Mouse (Mus musculus): ENCODE measurements around the gene Dgka. TPM values are rescaled to one million over a fixed set of nuclear protein-coding genes. Genes with fewer than 3 reads are reported as not detected.

Gene Dgka
- polyA plus RNA-seq, 1 experiment from 2014 or later, result 5.0 TPM

DNA sequence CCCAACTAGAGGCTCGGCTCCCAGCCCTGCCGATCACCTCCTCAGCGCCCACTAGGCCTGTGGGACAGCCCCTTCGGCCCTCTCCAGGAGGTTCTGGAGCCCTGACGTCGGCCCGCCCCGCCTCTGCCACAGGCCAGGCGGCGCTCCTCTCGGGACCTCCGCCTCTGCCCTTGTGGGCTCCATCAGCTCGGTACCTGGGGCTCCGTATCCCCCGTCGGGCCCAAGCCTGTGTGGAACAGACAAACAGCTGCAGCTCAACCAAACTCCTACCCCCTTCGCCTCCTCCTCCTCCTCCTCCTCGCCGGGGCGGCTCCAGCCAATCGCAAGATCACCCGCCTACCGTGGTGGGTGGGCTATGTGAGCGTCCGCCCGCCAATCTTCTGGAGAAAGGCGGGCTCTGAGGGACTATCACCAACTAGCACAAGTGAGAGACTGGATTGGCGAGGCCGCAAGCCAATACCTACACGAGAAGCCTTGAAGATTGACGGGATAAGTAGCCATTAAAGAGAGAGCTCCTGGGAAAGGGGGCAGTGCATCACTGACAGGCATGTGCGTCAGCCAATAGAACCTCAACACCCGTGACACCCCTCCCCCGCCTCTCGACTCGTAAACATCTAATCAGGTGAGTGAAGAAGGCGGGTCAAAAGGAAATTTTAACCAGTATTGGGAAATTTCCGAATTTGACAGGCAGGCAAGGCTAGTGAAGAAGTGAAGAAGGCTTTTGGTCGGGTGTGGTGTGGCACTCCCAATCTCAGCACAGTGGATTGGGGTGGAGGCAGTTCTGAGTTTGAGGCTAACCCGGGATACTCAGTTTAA is 48.5 kb downstream of the Dgka start, which contains the start of gene Rab5b:
Gene Rab5b, minus strand, starts transcription at position 273 of the 816 bp plus-strand sequence.
- Histone ChIP-seq H3K36me3 (0 out of 2 replicates have a peak, but pooled peaks cover 2% of the 10 kb centered on the region), H3K9ac (replicated peaks) (peak within 1 kb of the TSS; percentile 96), H3K9me3 (no peaks in the 10 kb centered on the region), H3K4me3 (replicated peaks) (peak within 1 kb of the TSS; percentile 93), H3K4me1 (replicated peaks) (peaks cover 16% of the 10 kb centered on the region), H3K27ac (peak within 1 kb of the TSS; percentile 98), H3K4me2 (replicated peaks) (peak within 1 kb of the TSS; percentile 78), H3K27me3 (no peaks in the 10 kb centered on the region)
- peak; percentile 99 for ATAC-seq
- 1% methylated on average over 40 of the region's 40 CpGs for WGBS

DNA sequence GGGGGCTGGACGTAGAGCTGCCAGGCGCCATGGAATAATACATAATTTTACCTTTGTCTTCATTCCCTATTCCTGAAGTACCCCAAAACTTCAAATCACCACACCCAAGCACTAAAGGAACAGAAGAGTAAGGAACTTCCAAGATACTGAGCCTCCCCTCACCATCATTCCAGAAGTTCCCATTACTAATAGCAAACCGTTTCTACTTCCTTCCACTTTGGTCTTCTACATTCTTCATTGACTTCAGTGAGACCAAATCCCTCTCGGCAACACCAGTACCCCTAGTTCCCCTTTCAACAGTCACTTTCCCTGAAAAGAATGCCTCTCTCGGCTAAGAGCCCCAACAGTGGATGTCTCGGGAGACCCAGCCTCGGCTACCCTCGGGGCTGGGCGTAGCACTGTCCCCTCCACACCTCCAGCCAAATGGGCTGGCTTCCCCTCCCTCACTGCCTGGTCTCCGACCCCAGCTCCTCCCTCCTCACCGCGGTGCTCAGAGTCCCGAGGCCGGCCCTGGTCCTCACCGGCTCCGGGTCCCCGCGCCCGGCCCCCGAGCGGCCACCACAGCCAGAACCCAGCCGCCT is 49.2 kb downstream of the Dgka start:
- H3K27me3 ChIP-seq, result no peaks in the 10 kb centered on the region
- H3K4me3 ChIP-seq (replicated peaks), result peak overlapping the region; percentile 93
- H3K36me3 ChIP-seq, result no peaks in the 10 kb centered on the region
- no peaks in the 10 kb centered on the region for H3K9me3 ChIP-seq
- H3K4me2 ChIP-seq (replicated peaks), result peak overlapping the region; percentile 78
- peaks cover 16% of the 10 kb centered on the region for H3K4me1 ChIP-seq (replicated peaks)
- 2% methylated on average over 22 of the region's 22 CpGs for WGBS
- H3K9ac ChIP-seq (replicated peaks), result peak overlapping the region; percentile 96
- peak overlapping the region; percentile 98 for H3K27ac ChIP-seq
- ATAC-seq, result no peak

DNA sequence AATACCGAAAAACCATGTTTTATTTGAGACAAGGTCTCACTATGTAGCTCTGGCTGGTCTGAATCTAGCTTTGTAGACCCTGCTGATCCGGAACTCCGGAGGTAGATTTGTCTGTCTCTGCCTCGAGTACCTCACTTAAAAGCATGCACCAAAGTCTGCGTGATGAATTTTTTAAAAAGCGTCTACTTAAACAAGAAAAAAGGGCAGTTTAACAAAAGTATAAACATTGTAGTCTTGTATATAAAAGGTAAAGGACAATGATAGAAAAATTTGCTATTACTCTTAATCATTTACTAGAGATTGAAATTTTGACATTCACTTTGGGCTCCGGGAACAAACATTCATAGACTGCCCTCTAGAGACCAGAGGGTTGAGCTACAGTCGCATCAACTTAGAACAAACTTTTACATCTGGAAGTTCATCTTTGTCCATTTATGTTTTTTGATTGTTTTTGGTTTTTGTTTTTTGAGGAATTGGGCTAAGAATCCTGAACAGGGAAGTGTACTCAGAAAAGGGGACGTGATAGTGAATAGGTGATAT is 70.1 kb downstream of the Dgka start:
- Histone ChIP-seq H3K9ac (replicated peaks) (peak overlapping the region; percentile 75), H3K27ac (peak overlapping the region; percentile 30; the same call in 1 of the 2 replicates), H3K9me3 (no peaks in the 10 kb centered on the region), H3K4me1 (replicated peaks) (peaks cover 14% of the 10 kb centered on the region), H3K27me3 (no peaks in the 10 kb centered on the region; the same call in 1 of the 2 replicates), H3K4me2 (replicated peaks) (peak overlapping the region; percentile 84), H3K4me3 (replicated peaks) (peak overlapping the region; percentile 63), H3K36me3 (peaks cover 22% of the 10 kb centered on the region)
- 2% methylated on average over 9 of the region's 9 CpGs for WGBS
- ATAC-seq, result no peak

DNA sequence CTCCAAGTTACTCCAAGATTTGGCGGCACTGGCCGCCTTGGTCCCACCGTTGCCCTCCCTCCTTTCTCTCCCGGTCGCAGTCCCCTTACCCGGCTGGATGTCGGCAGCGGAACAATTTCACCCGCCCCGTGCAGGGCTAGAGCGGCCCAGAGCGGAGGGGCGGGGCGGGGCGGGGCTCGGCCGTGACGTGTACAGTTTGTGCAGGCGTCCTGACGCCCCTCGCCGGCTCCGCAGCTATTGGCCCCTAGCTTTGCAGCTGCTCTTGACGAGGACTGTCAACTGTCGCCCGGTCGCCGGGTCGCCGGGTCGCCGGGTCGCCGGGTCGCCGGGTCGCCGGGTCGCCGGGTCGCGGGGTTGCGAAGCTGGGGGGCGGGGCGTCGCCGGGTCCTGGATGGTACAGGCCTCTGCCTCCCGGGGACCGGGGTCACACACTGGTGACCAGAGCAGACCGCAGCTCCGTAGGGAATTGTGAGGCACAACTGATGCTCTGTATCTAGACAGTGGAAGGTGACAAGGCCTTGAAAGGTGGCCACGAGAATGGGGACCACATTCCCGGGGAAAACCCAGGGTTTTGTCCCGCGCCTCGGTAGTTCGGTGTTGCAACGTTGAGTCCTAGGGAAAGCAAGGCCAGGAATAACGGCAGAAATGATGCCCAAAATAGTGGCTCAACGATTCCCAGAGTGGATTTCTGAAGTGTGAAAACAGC is 70.7 kb downstream of the Dgka start, which contains the start of gene Suox:
Gene Suox, minus strand, starts transcription at position 311 of the 706 bp plus-strand sequence.
- ATAC-seq, result peak; percentile 96
- under 1% methylated on average over 60 of the region's 60 CpGs for WGBS
- H3K36me3 ChIP-seq, result peaks cover 16% of the 10 kb centered on the region; the same call in 1 of the 2 replicates

DNA sequence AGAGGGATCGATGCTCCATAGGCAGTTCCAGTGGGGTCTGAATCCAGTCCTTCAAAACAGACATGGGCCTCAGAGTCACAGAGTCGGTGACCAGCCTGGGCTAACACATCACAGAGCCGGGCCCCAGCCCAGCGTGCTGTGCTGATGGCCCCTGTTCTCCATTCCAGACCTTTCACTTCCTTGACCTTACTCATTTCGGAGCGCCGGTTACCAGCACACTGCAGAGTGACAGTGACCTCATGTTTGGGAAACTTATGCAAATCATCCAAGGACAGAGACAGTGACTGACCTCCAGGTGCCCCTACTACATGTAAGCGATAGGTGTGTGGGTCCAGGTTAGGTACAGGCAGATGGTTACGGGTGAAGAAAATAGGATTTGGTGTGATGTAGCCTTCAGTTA is 73.5 kb downstream of the Dgka start:
- no peak overlapping the region for H3K4me3 ChIP-seq (replicated peaks)
- no peak for ATAC-seq
- H3K27ac ChIP-seq, result no peak overlapping the region
- WGBS, result 93% methylated on average over 9 of the region's 9 CpGs
- no peak overlapping the region for H3K4me2 ChIP-seq (replicated peaks)
- no peak overlapping the region for H3K9ac ChIP-seq (replicated peaks)
- H3K27me3 ChIP-seq, result no peaks in the 10 kb centered on the region; the same call in 1 of the 2 replicates
- H3K4me1 ChIP-seq (replicated peaks), result peaks cover 26% of the 10 kb centered on the region
- H3K9me3 ChIP-seq, result no peaks in the 10 kb centered on the region
- peaks cover 13% of the 10 kb centered on the region; the same call in 1 of the 2 replicates for H3K36me3 ChIP-seq

More for the DNA sequence above, 70.7 kb downstream of the Dgka start, which contains the start of gene Suox:
- Histone ChIP-seq H3K4me1 (replicated peaks) (peaks cover 17% of the 10 kb centered on the region), H3K4me2 (replicated peaks) (peak within 1 kb of the TSS; percentile 84), H3K4me3 (replicated peaks) (peak within 1 kb of the TSS; percentile 63), H3K27me3 (no peaks in the 10 kb centered on the region; the same call in 1 of the 2 replicates), H3K9me3 (no peaks in the 10 kb centered on the region), H3K9ac (replicated peaks) (peak within 1 kb of the TSS; percentile 75), H3K27ac (peak within 1 kb of the TSS; percentile 30)

Other genes with a start within 250 kb of the Dgka start
- 3.4 and 4.3 TPM in 2 replicates for gene Myl6b, start 246.2 kb downstream of the Dgka start, polyA plus RNA-seq (2015; fragmentation: Nextera tagmentation; extraction: Ambion mirVana)
- gene Esyt1, start 219.0 kb downstream of the Dgka start, polyA plus RNA-seq (2015; fragmentation: Nextera tagmentation; extraction: Ambion mirVana), result 11.6 and 13.7 TPM in 2 replicates
- gene Zc3h10, start 197.1 kb downstream of the Dgka start, polyA plus RNA-seq (2015; fragmentation: Nextera tagmentation; extraction: Ambion mirVana), result 23.3 and 24.2 TPM in 2 replicates
- 2,545 and 2,595 TPM in 2 replicates for gene Rpl41, start 195.6 kb downstream of the Dgka start, polyA plus RNA-seq (2015; fragmentation: Nextera tagmentation; extraction: Ambion mirVana)
- 139 TPM in 2 replicates for gene Pa2g4, start 178.9 kb downstream of the Dgka start, polyA plus RNA-seq (2015; fragmentation: Nextera tagmentation; extraction: Ambion mirVana)
- 0.13 and 0.19 TPM in 2 replicates for gene Erbb3, start 155.2 kb downstream of the Dgka start, polyA plus RNA-seq (2015; fragmentation: Nextera tagmentation; extraction: Ambion mirVana)
- gene Rps26, start 118.1 kb downstream of the Dgka start, polyA plus RNA-seq (2015; fragmentation: Nextera tagmentation; extraction: Ambion mirVana), result 461 and 477 TPM in 2 replicates
- gene Ikzf4, start 98.9 kb downstream of the Dgka start, polyA plus RNA-seq (2015; fragmentation: Nextera tagmentation; extraction: Ambion mirVana), result 16.5 and 17.0 TPM in 2 replicates
- gene Suox, start 70.8 kb downstream of the Dgka start, polyA plus RNA-seq (2015; fragmentation: Nextera tagmentation; extraction: Ambion mirVana), result 13.0 and 13.7 TPM in 2 replicates
- 106 and 107 TPM in 2 replicates for gene Rab5b, start 48.6 kb downstream of the Dgka start, polyA plus RNA-seq (2015; fragmentation: Nextera tagmentation; extraction: Ambion mirVana)
- 0.09 and 0.15 TPM in 2 replicates for gene Pmel, start 40.7 kb downstream of the Dgka start, polyA plus RNA-seq (2015; fragmentation: Nextera tagmentation; extraction: Ambion mirVana)
- 36.2 TPM in 2 replicates for gene Cdk2, start 39.8 kb downstream of the Dgka start, polyA plus RNA-seq (2015; fragmentation: Nextera tagmentation; extraction: Ambion mirVana)
- 50.6 and 51.8 TPM in 2 replicates for gene Pym1, start 3.0 kb upstream of the Dgka start, polyA plus RNA-seq (2015; fragmentation: Nextera tagmentation; extraction: Ambion mirVana)
- gene Mmp19, start 46.1 kb upstream of the Dgka start, polyA plus RNA-seq (2015; fragmentation: Nextera tagmentation; extraction: Ambion mirVana), result 0.32 and 0.48 TPM in 2 replicates
- gene Dnajc14, start 59.2 kb upstream of the Dgka start, polyA plus RNA-seq (2015; fragmentation: Nextera tagmentation; extraction: Ambion mirVana), result 54.1 and 56.3 TPM in 2 replicates
- 17.4 and 17.5 TPM in 2 replicates for gene Tmem198b, start 59.5 kb upstream of the Dgka start, polyA plus RNA-seq (2015; fragmentation: Nextera tagmentation; extraction: Ambion mirVana)
- gene Sarnp, start 72.5 kb upstream of the Dgka start, polyA plus RNA-seq (2015; fragmentation: Nextera tagmentation; extraction: Ambion mirVana), result 203 and 209 TPM in 2 replicates
- gene Ormdl2, start 76.8 kb upstream of the Dgka start, polyA plus RNA-seq (2015; fragmentation: Nextera tagmentation; extraction: Ambion mirVana), result 29.3 and 31.3 TPM in 2 replicates
- gene Gdf11, start 146.9 kb upstream of the Dgka start, polyA plus RNA-seq (2015; fragmentation: Nextera tagmentation; extraction: Ambion mirVana), result 11.2 and 11.7 TPM in 2 replicates
- gene Cd63, start 156.1 kb upstream of the Dgka start, polyA plus RNA-seq (2015; fragmentation: Nextera tagmentation; extraction: Ambion mirVana), result 127 and 141 TPM in 2 replicates
- gene Rdh5, start 178.0 kb upstream of the Dgka start, polyA plus RNA-seq (2015; fragmentation: Nextera tagmentation; extraction: Ambion mirVana), result 14.8 and 20.9 TPM in 2 replicates
- gene Bloc1s1, start 179.2 kb upstream of the Dgka start, polyA plus RNA-seq (2015; fragmentation: Nextera tagmentation; extraction: Ambion mirVana), result 266 and 289 TPM in 2 replicates
- 1.7 and 2.5 TPM in 2 replicates for gene Itga7, start 189.0 kb upstream of the Dgka start, polyA plus RNA-seq (2015; fragmentation: Nextera tagmentation; extraction: Ambion mirVana)
- gene Mettl7b, start 216.1 kb upstream of the Dgka start, polyA plus RNA-seq (2015; fragmentation: Nextera tagmentation; extraction: Ambion mirVana), result not detected in 2 replicates
- not detected in 2 replicates for gene Olfr9, start 244.6 kb upstream of the Dgka start, polyA plus RNA-seq (2015; fragmentation: Nextera tagmentation; extraction: Ambion mirVana)

All from midbrain, embryonic 13.5 days (tissue).